Mouse (Mus musculus): ENCODE data around the gene Grb2.

Gene Grb2

GRCm38 (mm10) chr11:115712268-115712667, 3.9 kb upstream of the Grb2 start:
- no peak for DNase-seq

GRCm38 (mm10) chr11:115711133-115711532, 2.7 kb upstream of the Grb2 start:
- no peak for DNase-seq

GRCm38 (mm10) chr11:115709829-115710559, 1.6 kb upstream of the Grb2 start:
- DNase-seq = no peak

- peak; percentile 59 for DNase-seq
Measured at GRCm38 (mm10) chr11:115708956-115709828, 795 bp upstream of the Grb2 start.

- DNase-seq = peak; percentile 51
Measured at GRCm38 (mm10) chr11:115707313-115708208, 836 bp downstream of the Grb2 start.

- DNase-seq = no peak
Measured at GRCm38 (mm10) chr11:115706584-115706983, 1.8 kb downstream of the Grb2 start.

GRCm38 (mm10) chr11:115705561-115705960, 2.8 kb downstream of the Grb2 start:
- no peak for DNase-seq

GRCm38 (mm10) chr11:115704648-115705047, 3.7 kb downstream of the Grb2 start:
- DNase-seq = no peak

GRCm38 (mm10) chr11:115703466-115703865, 4.9 kb downstream of the Grb2 start:
- DNase-seq = no peak

GRCm38 (mm10) chr11:115698986-115699728, 9.2 kb downstream of the Grb2 start:
- peak; percentile 92 for DNase-seq

- DNase-seq = no peak
Measured at GRCm38 (mm10) chr11:115697722-115698121, 10.7 kb downstream of the Grb2 start.

- no peak for DNase-seq
Measured at GRCm38 (mm10) chr11:115697091-115697490, 11.3 kb downstream of the Grb2 start.

- DNase-seq = no peak
Measured at GRCm38 (mm10) chr11:115696471-115696870, 11.9 kb downstream of the Grb2 start.

GRCm38 (mm10) chr11:115693979-115694578, 14.3 kb downstream of the Grb2 start:
- DNase-seq = no peak

- peak; percentile 45 for DNase-seq
Measured at GRCm38 (mm10) chr11:115692800-115693199, 15.6 kb downstream of the Grb2 start.

- no peak for DNase-seq
Measured at GRCm38 (mm10) chr11:115691976-115692375, 16.4 kb downstream of the Grb2 start.

- DNase-seq = no peak
Measured at GRCm38 (mm10) chr11:115691511-115691910, 16.9 kb downstream of the Grb2 start.

- DNase-seq = no peak
Measured at GRCm38 (mm10) chr11:115691013-115691412, 17.4 kb downstream of the Grb2 start.

- DNase-seq = no peak
Measured at GRCm38 (mm10) chr11:115690356-115690755, 18.0 kb downstream of the Grb2 start.

- DNase-seq = no peak
Measured at GRCm38 (mm10) chr11:115689137-115689915, 19.1 kb downstream of the Grb2 start.

- no peak for DNase-seq
Measured at GRCm38 (mm10) chr11:115686369-115686768, 22.0 kb downstream of the Grb2 start.

Data from kidney, postnatal 14 days (tissue).